Mouse (Mus musculus) bone marrow macrophage, adult 2 months (primary cell): ENCODE measurements around the gene Hist1h4j. TPM values are rescaled to one million over a fixed set of nuclear protein-coding genes. Genes with fewer than 3 reads are reported as not detected.
A peak's percentile ranks its signal among the peaks of the same experiment; 100 is the strongest.

Source experiments
- H3K27ac ChIP-seq: 2 replicates; pipeline ENCODE4 v1.5.1; 2012; ENCODE audit warnings: low read depth, low read length; ENCODE audit not compliant: insufficient read depth
- H3K4me1 ChIP-seq: 2 replicates; pipeline ENCODE4 v1.6.1; 2012; ENCODE audit warnings: low read length; ENCODE audit not compliant: control insufficient read depth, insufficient read depth
- H3K4me3 ChIP-seq: 2 replicates; pipeline ENCODE4 v1.5.1; 2012; ENCODE audit warnings: mild to moderate bottlenecking, low read length, moderate library complexity; ENCODE audit not compliant: insufficient read depth
- CTCF ChIP-seq: IDR thresholded peaks from 2 replicates; pipeline ENCODE4 v1.5.1; 2012; ENCODE audit warnings: low read depth, mild to moderate bottlenecking, low read length, moderate library complexity
- POLR2A ChIP-seq: IDR thresholded peaks from 2 replicates; pipeline ENCODE4 v1.6.1; 2012; ENCODE audit warnings: mild to moderate bottlenecking, low read depth, low read length, borderline replicate concordance
- polyA plus RNA-seq: library from polyadenylated mRNA; stranded (reverse); fragments of >200 nt; gene quantifications from 2 replicates; pipeline ENCODE4 v1.2.4, GENCODE M21; 2012; ENCODE audit not compliant: missing spikeins, insufficient read depth, insufficient read length

Hist1h4j gene
- 1.8 and 2.7 TPM in 2 replicates for polyA plus RNA-seq

DNA sequence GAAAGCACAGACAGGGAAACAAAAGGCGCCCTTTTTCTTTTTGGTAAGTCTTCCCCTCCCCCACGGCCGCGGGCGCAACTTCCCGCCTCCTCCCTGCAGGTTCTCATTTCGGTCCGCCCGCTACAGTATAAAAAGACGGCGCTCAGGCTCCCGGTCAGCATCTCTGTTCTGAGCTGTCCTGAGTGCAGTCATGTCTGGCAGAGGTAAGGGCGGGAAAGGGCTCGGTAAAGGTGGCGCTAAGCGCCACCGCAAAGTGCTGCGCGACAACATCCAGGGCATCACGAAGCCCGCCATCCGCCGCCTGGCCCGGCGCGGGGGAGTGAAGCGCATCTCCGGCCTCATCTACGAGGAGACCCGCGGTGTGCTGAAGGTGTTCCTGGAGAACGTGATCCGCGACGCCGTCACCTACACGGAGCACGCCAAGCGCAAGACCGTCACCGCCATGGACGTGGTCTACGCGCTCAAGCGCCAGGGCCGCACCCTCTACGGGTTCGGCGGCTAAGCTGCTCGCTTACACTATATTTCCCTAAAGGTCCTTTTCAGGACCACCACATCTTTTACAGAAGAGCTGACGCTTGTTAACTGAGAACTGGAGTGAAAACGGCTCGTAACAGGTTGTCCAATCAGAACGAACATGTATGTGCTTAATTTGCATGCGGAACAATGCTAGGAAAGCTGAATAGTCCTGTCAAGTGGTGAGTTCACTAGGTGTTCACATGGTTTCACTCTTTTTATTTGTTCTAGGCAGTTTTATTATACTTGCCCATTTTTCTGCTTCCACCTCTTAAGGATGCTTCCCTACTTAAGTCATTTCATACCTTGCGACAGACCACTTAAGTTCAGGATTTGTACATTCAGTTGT lies at the start of gene Hist1h4j:
Gene Hist1h4j, plus strand, starts transcription at position 159 of the 862 bp plus-strand sequence.
- TF ChIP-seq POLR2A: 0 out of 2 replicates have a peak, but pooled peaks have one; percentile 21
- H3K27ac ChIP-seq: peak within 1 kb of the TSS; percentile 77
- H3K4me3 ChIP-seq: peak within 1 kb of the TSS; percentile 68
- H3K4me1 ChIP-seq: peaks cover 12% of the 10 kb centered on the region

DNA sequence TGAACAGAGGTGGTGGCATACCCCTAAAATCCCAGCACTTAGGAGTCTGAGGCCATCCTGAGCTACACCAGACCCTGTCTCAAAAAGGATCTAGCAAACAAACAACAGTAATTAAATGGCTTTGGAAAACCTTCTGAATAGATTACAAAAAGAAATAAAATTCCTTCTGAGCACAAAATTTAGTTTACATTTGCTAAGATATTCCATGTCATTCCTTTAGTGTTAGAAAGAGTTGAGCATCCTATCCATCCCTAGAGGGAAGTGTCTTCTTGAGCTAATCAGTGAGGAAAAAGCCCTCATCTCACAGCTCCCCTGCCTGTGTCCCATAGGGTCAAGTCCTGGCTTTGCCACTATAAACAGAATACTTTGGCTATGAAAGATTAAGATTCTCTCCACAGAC lies 37.1 kb upstream of the Hist1h4j start, which contains the start of gene Olfr1359:
Gene Olfr1359, plus strand, starts transcription at position 301 of the 400 bp plus-strand sequence.
- H3K4me1 ChIP-seq: no peaks in the 10 kb centered on the region
- H3K27ac ChIP-seq: no peak within 1 kb of the TSS
- TF ChIP-seq POLR2A: no peak
- no peak for TF ChIP-seq CTCF
- H3K4me3 ChIP-seq: no peak within 1 kb of the TSS

DNA sequence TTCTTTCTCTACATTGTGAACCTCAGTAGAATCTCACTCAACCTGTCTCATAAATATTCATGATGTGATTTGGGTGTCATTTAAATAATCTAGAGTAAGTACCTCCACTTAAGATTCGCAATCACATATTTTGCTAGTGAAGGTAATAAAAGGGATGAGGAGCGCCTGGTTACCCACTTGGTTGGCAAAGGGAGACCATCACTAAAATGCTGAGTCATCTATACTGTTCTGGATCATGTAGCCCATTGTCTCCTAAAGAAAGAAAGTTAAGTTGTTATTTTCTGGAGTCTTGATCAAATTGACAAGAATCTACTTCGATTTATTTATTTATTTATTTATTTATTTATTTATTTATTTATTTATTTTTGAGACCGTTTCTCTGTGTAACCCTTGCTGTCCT lies 28.2 kb upstream of the Hist1h4j start:
- H3K4me3 ChIP-seq: no peak overlapping the region
- H3K4me1 ChIP-seq: no peaks in the 10 kb centered on the region
- H3K27ac ChIP-seq: no peak overlapping the region
- TF ChIP-seq POLR2A: no peak
- TF ChIP-seq CTCF: no peak

DNA sequence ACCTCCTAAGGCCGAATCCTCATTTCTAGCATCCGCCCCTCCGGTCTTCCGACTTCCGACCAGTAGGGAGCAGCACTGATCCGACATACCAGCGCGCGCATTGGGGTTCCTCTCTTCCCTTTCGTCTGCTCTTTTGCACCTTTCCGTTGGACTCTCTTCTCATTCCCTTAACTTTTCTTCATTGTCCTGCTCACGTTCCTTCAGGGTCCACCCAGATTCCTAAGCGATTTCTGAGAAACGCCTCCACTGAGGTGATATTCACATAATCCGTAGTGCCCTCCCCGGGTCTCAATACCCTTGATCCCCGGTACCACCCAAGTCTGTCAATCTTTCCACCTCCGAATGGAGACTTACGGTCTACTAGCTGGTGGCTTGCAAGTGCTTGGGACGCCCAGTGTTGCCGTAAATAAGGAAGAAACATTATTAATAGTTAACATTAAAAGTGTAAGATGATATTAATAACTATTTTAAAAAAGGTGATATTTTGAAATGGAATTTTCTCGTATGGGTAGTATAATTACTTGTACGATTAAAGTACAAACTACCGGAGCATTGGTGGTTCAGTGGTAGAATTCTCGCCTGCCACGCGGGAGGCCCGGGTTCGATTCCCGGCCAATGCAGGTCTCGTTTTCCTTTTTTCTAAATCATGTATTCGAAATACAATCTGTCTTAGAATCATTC lies 24.7 kb upstream of the Hist1h4j start:
- Histone ChIP-seq H3K4me3 (peak overlapping the region; percentile 88), H3K4me1 (no peaks in the 10 kb centered on the region), H3K27ac (peak overlapping the region; percentile 31; the same call in 1 of the 2 replicates)
- peak; percentile 69 for TF ChIP-seq CTCF
- no peak for TF ChIP-seq POLR2A

DNA sequence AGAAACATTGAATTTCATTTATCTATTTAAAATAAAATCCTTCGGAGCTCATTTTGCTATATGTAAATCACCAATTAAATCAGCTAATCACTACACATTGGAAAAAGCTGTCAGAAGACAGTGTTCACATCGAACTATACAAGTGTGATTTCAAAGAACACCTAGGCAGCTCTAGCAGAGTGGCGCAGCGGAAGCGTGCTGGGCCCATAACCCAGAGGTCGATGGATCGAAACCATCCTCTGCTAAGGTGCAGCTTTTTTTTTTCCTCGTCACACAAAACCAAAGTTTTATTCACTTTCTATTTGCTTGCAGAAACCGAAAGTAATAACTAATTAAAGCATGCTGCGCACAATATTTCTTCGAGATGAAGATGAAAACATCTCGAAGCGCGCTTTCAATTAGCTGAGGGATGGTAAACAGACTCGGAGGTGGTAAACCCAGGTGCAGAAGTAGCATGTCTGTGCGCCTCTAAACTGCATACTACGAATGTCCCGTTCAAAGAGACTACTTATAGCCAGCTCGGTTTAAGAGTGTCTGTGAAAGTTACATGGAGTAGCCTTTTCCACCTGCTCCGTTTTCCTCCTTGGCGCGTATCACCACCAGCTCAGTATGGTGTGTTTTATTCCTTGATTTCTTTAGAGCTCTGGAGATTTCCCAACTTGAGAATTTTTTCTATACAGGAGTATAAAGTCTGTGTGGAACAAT lies 23.9 kb upstream of the Hist1h4j start:
- H3K4me1 ChIP-seq: no peaks in the 10 kb centered on the region
- H3K4me3 ChIP-seq: peak overlapping the region; percentile 70
- no peak overlapping the region for H3K27ac ChIP-seq
- TF ChIP-seq CTCF (no peak), POLR2A (no peak)

DNA sequence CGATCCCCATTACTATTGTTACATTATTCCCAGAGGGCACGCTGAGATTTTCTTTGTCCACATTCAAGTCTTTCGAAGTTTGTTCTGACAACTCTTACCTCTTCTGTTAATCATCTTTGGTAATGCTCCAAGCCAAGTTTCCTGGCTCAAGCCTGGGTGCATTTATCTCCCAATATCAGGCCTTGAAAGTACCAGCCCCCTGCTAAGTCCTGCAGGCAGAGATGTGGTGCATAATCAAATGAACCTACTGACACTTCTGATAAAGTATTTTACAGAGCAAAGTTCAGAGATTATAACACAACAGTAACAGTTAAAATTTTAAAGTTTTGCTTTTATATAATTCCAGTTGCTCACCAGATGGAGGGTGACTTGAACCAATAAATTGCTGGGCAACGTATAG lies 23.2 kb upstream of the Hist1h4j start:
- no peaks in the 10 kb centered on the region for H3K4me1 ChIP-seq
- H3K27ac ChIP-seq: no peak overlapping the region
- H3K4me3 ChIP-seq: peak overlapping the region; percentile 70
- no peak for TF ChIP-seq POLR2A
- no peak for TF ChIP-seq CTCF

DNA sequence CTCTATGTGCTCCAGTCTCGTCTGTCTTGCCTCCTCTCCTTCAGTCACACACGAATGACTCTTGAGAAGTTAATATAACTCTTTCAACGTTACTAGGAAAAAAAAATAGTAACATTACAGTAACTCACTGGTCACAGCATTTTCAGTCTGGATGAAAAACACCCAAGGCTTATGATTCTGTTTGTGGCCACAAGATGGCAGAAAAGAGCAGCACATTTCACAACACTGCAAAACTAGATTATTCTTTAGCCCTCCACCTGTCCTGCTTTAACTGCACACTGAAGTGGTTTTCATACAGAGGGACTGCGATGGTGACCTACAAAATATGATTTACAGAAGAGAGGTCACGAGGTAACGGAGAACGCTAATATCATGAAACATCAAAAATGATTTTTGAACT lies 20.1 kb upstream of the Hist1h4j start:
- no peak for TF ChIP-seq POLR2A
- no peak for TF ChIP-seq CTCF
- peak overlapping the region; percentile 52 for H3K4me3 ChIP-seq
- H3K4me1 ChIP-seq: peaks cover 6% of the 10 kb centered on the region; the same call in 1 of the 2 replicates
- no peak overlapping the region for H3K27ac ChIP-seq

DNA sequence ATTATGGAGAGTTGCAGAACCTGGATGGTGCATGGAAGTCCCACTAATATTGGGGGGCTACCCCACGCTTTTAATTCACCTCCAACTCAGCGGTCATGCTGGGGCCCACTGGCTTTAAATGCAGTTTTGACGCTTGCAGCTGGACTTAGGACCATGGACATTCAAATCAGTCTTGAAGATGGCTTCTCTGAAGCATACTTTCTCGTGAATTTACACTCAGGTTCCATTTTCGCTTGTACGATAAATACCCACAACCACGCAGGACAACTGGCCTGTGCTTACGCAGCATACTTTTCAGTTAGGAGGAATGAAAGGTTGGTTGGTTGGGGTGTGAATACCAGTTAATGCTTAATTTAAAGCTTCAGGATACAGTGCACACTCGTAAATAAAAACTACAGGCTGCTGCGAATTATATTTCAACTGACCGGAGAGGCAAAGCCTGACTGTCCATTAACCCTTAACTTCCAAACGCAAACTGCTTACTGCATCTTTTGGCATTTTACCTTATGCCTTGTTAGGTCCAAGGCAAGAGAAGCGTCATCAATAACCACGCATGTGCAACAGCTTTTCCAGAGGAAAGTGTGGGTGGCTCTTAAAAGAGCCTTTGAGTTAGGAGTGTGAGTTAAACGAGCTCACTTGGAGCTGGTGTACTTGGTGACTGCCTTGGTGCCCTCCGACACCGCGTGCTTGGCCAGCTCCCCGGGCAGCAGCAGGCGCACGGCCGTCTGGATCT lies 19.6 kb upstream of the Hist1h4j start:
- peak overlapping the region; percentile 52 for H3K4me3 ChIP-seq
- H3K4me1 ChIP-seq: peaks cover 11% of the 10 kb centered on the region
- TF ChIP-seq CTCF (no peak), POLR2A (no peak)
- peak overlapping the region; percentile 68 for H3K27ac ChIP-seq

DNA sequence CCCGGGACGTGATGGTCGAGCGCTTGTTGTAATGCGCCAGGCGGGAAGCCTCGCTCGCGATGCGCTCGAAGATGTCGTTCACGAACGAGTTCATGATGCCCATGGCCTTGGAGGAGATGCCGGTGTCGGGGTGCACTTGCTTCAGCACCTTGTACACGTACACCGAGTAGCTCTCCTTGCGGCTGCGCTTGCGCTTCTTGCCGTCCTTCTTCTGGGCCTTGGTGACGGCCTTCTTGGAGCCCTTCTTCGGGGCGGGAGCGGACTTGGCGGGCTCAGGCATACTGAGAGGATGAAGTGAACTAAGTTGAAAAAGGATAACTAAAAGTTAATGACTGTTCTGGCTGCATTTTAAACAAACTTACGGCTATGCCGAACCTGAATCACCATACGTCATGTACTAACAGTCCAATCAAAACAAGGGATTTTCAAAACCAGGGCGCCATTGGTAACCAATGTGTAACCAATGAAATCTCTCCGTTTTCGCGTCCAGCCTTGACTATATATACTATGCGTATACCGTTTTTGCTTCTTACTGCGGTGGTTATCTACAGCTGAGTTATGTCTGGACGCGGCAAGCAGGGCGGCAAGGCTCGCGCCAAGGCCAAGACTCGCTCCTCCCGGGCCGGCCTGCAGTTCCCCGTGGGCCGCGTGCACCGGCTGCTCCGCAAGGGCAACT lies 18.9 kb upstream of the Hist1h4j start, which contains the start of the genes Hist1h2bl and Hist1h2ai:
Gene Hist1h2bl, minus strand, starts transcription at position 280 of the 676 bp plus-strand sequence.
Gene Hist1h2ai, plus strand, starts transcription at position 559 of the 676 bp plus-strand sequence.
- Histone ChIP-seq H3K27ac (peak within 1 kb of the TSS; percentile 88), H3K4me3 (peak within 1 kb of the TSS; percentile 62), H3K4me1 (peaks cover 13% of the 10 kb centered on the region)

DNA sequence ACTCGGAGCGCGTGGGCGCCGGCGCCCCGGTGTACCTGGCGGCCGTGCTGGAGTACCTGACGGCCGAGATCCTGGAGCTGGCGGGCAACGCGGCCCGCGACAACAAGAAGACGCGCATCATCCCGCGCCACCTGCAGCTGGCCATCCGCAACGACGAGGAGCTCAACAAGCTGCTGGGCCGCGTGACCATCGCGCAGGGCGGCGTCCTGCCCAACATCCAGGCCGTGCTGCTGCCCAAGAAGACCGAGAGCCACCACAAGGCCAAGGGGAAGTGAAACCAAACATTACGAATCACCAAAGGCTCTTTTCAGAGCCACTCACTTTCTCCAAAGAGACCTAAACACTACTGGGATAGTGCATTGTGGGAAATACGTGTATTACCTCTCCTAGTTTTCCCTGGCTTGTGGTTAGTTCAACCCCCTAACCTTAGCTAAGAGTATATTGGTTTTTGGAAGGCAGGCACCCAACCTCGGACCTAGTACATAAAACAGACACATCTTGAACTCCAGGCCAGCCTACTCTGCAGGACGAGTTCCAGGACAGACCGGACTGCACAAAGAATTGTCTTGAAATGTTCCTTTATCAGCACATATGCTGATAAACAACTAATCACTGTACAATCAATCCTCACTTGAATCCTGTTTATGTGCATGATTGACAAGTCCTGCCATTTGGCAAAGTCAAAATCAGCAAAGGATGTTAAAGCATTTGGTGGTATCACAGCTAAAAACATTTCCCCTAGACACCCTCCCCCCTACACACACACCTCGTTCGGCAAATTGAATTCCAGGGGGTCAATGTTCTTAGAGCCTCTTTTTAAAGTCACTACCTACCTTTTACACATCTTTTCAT lies 18.1 kb upstream of the Hist1h4j start:
- peak overlapping the region; percentile 88 for H3K27ac ChIP-seq
- H3K4me1 ChIP-seq: peaks cover 13% of the 10 kb centered on the region
- peak overlapping the region; percentile 62 for H3K4me3 ChIP-seq

DNA sequence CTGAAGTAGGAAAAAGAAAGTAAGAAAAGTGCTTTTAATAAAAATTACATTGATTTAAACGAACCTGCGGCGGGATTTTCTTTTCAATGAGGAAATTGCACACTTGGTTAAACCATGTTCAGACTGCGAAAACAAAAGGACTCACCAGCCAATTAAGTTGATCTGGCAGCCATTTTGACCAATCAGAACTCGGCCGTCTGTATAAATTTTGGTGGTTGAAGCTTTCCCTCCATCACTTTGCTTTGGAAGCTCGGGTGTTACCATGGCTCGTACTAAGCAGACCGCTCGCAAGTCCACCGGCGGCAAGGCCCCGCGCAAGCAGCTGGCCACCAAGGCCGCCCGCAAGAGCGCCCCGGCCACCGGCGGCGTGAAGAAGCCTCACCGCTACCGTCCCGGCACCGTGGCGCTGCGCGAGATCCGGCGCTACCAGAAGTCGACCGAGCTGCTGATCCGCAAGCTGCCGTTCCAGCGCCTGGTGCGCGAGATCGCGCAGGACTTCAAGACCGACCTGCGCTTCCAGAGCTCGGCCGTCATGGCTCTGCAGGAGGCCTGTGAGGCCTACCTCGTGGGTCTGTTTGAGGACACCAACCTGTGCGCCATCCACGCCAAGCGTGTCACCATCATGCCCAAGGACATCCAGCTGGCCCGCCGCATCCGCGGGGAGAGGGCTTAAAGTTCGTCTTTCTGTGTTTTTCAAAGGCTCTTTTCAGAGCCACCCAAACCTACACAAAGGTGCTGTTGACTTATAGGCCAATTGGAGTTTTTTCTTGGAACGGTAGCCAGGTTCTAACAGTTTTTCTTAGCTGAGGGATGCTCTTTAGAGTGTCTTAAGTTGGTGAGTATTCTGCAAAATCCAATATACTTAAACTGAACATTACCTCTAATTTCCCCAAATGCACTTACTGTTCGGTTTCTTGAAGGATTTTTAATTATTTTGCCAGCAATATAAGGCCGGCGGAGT lies 17.2 kb upstream of the Hist1h4j start, which contains the start of gene Hist1h3h:
Gene Hist1h3h, plus strand, starts transcription at position 263 of the 961 bp plus-strand sequence.
- peaks cover 15% of the 10 kb centered on the region for H3K4me1 ChIP-seq
- peak within 1 kb of the TSS; percentile 90 for H3K27ac ChIP-seq
- peak within 1 kb of the TSS; percentile 64 for H3K4me3 ChIP-seq
